Mouse (Mus musculus) bone marrow macrophage, adult 2 months (primary cell): Measurements from ENCODE around the gene Msi2.

Source experiments
- CTCF ChIP-seq: IDR thresholded peaks from 2 replicates; pipeline ENCODE4 v1.5.1; 2012; ENCODE audit warnings: low read depth, mild to moderate bottlenecking, low read length, moderate library complexity
- POLR2A ChIP-seq: IDR thresholded peaks from 2 replicates; pipeline ENCODE4 v1.6.1; 2012; ENCODE audit warnings: mild to moderate bottlenecking, low read depth, low read length, borderline replicate concordance

- TF ChIP-seq CTCF = no peak
- no peak for TF ChIP-seq POLR2A
Measured at GRCm38 (mm10) chr11:88485088-88485487, 233.2 kb downstream of the Msi2 start.
